Mouse (Mus musculus): ENCODE measurements around the gene Slc4a2. TPM values are rescaled to one million over a fixed set of nuclear protein-coding genes. Genes with fewer than 3 reads are reported as not detected.

Slc4a2 gene
- polyA plus RNA-seq, 1 experiment from 2014 or later, result 23.1 TPM

DNA sequence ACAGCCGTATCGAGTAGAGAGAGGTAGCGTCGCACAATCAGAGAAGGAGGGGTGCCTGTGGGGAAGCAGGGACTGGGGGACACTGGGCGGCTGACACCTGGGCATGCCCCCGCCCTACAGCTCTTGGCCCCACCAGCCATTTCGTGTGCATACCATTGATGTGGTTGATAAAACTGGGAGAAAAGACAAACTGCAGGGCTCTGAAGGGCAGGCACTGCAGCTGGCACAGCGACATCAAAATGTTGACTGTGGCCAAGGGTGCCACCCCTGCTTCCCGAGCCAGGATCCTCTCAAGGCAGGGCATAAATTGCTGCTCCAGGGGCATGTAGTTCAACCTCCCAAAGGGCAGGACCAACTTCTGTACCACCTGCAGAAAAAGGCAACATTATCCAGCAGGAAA is 18.4 kb downstream of the Slc4a2 start:
- no peak overlapping the region for H3K4me2 ChIP-seq
- no peak overlapping the region for H3K9ac ChIP-seq
- peaks cover 26% of the 10 kb centered on the region for H3K4me1 ChIP-seq
- no peaks in the 10 kb centered on the region for H3K9me3 ChIP-seq
- no peak for ATAC-seq (replicated peaks)
- H3K27ac ChIP-seq, result no peak overlapping the region
- H3K36me3 ChIP-seq (replicated peaks), result 0 out of 2 replicates have a peak, but pooled peaks cover 3% of the 10 kb centered on the region
- no peaks in the 10 kb centered on the region for H3K27me3 ChIP-seq (replicated peaks)
- WGBS, result 85% methylated on average over 9 of the region's 9 CpGs
- H3K4me3 ChIP-seq, result no peak overlapping the region

DNA sequence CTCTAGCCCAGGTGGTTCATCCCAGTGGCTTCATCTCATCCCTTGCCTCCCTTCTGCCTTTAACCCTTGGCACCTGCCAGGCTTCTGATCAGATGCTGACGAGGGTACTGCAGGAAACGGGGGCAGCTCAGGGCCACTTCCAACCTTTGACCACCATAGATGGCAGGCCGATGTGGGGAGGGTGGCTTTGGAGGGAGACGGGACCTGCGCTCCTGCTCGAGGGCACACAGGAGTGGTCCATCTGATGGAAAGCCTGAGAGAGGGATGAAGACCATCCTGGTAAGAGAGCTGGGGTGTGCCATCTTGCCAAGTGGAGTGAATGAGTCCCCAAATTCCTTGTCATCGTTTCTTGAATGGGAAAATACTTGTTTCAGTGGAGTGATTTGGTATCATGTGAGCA is 19.6 kb downstream of the Slc4a2 start:
- Histone ChIP-seq H3K9me3 (no peaks in the 10 kb centered on the region), H3K27me3 (replicated peaks) (no peaks in the 10 kb centered on the region), H3K27ac (no peak overlapping the region), H3K9ac (no peak overlapping the region), H3K4me2 (no peak overlapping the region), H3K36me3 (replicated peaks) (0 out of 2 replicates have a peak, but pooled peaks cover 3% of the 10 kb centered on the region), H3K4me1 (peaks cover 35% of the 10 kb centered on the region), H3K4me3 (no peak overlapping the region)
- 91% methylated on average over 7 of the region's 7 CpGs for WGBS
- ATAC-seq (replicated peaks), result no peak

DNA sequence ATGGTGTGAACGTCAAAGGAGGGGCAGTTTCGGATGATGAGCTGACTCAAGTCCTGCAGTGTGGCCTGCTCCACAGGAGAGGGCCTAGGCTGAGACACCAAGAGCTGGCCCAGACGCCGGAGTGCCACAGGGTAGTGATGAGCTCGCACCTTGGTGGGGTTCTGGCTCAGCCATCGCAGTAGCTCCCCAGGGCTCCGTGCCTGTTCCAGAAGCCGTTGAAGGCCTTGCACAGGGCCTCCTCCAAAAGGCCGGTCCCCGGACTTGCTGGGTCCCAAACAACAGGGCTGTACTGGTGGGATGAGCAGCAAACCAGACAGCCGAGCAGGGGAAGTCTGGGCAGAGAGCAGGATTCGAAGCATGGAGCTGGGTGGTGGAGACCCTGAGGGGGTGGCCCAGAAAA is 20.3 kb downstream of the Slc4a2 start:
- H3K4me3 ChIP-seq, result peak overlapping the region; percentile 74
- peak overlapping the region; percentile 90 for H3K9ac ChIP-seq
- WGBS, result 85% methylated on average over 12 of the region's 12 CpGs
- H3K27me3 ChIP-seq (replicated peaks), result no peaks in the 10 kb centered on the region
- peaks cover 36% of the 10 kb centered on the region for H3K4me1 ChIP-seq
- H3K36me3 ChIP-seq (replicated peaks), result 0 out of 2 replicates have a peak, but pooled peaks cover 3% of the 10 kb centered on the region
- no peak for ATAC-seq (replicated peaks)
- no peaks in the 10 kb centered on the region for H3K9me3 ChIP-seq
- no peak overlapping the region for H3K27ac ChIP-seq
- peak overlapping the region; percentile 96 for H3K4me2 ChIP-seq

DNA sequence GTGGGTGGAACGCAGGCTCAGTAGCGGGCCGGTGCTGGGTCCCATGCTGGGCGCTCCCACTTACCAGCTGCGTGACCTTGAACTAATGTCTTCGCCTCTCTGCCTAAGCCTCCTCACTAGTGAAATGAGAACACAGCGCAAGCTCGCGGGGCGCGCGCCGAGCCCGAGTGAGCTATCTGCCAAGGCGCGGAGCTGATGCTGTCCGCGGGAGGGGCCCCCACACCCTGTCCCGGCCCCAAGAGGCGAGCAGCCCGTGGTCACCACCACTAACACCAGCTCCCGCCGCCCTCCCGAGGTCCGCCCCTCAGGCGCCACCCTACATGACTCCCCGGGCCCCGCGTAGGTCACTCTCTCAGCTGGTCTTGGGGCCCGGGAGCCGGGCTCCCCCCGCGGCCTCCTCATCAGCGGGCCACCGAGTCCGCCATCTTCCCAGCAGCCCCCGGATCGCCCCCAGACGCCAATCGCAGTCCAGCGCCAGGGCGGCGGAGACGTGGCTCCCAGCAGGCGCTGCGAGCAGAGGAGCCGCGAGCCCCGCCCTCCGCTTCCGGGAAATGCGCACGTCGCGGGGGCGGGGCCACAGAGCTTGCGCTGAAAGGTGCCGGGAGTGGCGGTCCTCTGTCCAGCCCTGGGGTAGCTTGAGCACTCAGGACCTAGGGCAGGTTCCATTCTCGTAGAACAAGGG is 21.2 kb downstream of the Slc4a2 start, which contains the start of gene Fastk:
Fastk (minus strand) TSS at position 542 of the 682 bp plus-strand sequence.
- Histone ChIP-seq H3K9ac (peak within 1 kb of the TSS; percentile 90), H3K36me3 (replicated peaks) (0 out of 2 replicates have a peak, but pooled peaks cover 3% of the 10 kb centered on the region), H3K4me2 (peak within 1 kb of the TSS; percentile 96), H3K27ac (peak within 1 kb of the TSS; percentile 88), H3K4me1 (peaks cover 36% of the 10 kb centered on the region), H3K4me3 (peak within 1 kb of the TSS; percentile 74), H3K27me3 (replicated peaks) (no peaks in the 10 kb centered on the region), H3K9me3 (no peaks in the 10 kb centered on the region)
- under 1% methylated on average over 60 of the region's 60 CpGs for WGBS
- peak; percentile 80 for ATAC-seq (replicated peaks)

DNA sequence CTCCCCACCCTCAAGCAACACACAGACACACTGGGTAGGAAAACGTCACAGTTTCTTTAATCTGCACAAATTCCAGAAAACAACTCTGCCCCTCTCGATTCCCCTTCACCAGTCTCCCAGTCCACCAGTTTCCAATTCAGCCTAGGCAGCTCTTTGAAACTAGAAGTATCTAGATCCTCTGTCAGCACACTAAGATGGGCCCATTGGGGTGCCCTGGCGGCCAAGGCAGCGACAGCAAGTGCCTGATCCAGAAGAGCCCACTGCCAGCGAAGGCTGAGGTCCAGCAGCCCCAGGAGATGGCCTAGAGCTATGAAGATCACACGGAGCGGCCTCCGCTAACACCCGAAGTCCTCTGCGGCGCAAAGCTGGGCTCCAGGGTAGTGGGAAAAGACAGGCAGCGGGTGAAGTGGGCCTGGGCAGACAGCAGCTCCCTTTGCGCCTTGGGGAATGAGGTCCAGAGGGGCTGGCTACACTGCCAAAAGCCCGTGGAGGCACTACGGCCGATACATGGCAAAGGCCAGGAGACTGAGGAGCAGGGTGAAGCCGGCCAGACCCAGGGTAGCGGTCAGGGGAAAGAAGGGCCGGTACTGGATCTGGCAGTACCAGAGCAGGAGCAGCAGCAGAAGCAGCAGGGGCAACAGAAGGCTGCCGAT is 21.9 kb downstream of the Slc4a2 start:
- Histone ChIP-seq H3K27ac (peak overlapping the region; percentile 88), H3K9ac (peak overlapping the region; percentile 90), H3K4me2 (peak overlapping the region; percentile 96), H3K27me3 (replicated peaks) (no peaks in the 10 kb centered on the region), H3K4me3 (peak overlapping the region; percentile 74), H3K36me3 (replicated peaks) (0 out of 2 replicates have a peak, but pooled peaks cover 3% of the 10 kb centered on the region), H3K9me3 (no peaks in the 10 kb centered on the region), H3K4me1 (peaks cover 36% of the 10 kb centered on the region)
- ATAC-seq (replicated peaks), result 0 out of 2 replicates have a peak, but pooled peaks have one; percentile 0
- 57% methylated on average over 20 of the region's 20 CpGs for WGBS

DNA sequence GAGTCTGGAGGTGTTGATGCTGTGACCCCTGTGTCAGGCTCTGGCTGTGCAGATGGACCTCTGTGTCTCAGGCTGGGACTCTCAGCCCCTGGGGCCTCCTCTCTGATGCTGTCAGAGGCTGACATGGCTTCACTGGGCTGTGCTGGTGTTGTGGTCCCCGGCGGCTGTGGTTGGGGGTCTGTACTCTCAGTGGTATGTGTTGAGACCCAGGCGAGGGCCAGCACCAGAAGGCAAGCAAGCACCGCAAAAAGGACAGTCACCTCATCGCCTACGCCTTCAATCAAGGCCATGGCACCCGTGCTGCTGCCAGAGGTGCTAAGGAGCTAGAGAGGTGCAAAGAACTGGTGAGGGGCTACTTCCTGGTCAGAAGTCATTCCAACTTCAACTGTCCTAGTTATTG is 23.0 kb downstream of the Slc4a2 start:
- Histone ChIP-seq H3K4me1 (peaks cover 39% of the 10 kb centered on the region), H3K27ac (no peak overlapping the region), H3K27me3 (replicated peaks) (no peaks in the 10 kb centered on the region), H3K4me2 (peak overlapping the region; percentile 89), H3K9ac (no peak overlapping the region), H3K4me3 (no peak overlapping the region), H3K36me3 (replicated peaks) (0 out of 2 replicates have a peak, but pooled peaks cover 3% of the 10 kb centered on the region), H3K9me3 (no peaks in the 10 kb centered on the region)
- no peak for ATAC-seq (replicated peaks)
- WGBS, result 92% methylated on average over 7 of the region's 7 CpGs

DNA sequence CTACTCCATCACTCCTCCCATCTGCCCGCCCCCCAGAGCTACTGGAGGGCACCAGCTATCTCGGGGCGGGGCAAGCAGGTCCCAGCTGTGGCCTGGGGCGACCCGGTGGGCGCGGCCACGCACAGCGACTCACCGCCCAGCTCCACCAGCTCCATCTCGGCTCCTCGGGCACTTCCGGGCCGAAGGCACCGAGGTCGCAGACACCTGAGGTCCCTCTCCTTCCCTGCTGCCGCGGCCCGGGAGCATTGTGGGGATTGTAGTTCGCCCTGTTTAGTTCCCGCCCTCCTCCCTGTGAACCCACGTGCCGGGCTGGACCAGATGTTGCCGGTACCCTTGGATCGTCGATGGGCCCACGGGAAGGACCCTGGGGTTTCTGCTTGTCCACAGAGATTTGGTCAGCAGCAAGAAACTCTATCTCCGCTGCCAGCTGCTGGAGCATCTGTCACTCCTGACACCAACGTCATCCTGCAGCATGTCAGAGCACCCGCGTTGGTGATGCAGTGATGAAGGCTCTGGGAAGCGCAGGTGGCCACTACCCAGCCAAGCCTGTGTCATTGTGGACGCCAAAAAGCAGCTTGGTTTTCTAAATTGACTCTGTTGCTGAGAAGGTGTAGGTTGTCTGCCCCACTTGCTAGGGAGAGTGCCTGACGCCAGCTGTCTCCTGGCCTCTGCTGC is 24.1 kb downstream of the Slc4a2 start, which contains the start of gene Tmub1:
Tmub1 (minus strand) TSS at position 231 of the 675 bp plus-strand sequence.
- WGBS, result 2% methylated on average over 32 of the region's 34 CpGs

DNA sequence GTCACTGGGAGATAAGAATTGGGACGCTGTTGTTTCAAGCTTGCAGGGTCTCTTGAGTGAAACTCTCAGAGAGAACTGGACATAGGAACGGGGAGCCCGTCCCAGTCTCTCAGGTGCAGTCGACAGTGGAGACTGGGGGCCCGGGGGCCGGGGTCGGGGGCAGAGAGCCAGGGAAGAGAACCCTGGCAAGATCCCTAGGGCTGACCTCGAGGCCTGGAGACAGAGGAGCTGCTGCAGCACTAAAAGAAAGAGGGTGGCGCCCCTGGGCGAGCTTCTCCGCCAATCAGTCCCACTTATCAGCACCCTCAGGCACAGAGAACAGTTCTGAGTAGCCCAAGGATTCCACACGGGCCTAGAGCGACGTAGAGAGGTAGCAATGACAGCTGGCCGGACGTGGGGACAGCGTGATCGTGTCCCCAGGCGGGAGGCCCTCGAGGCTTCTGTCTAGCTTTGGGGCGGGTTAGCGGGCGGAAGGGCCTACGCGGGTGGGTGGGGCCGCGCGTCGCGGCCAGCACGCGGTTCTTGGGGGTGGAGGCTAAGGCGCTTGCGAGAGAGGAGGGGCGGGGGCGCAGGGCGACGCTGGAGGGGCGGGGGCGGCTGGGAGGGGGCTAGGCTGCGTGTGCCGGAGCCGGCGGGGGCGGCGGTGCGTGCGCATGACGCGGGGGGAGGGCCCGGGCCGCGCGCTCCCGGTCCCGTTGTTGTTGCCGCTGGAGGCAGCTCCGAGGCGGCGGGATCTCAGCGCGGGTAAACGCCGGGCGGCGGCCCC is 27.8 kb downstream of the Slc4a2 start:
- Histone ChIP-seq H3K27me3 (replicated peaks) (no peaks in the 10 kb centered on the region), H3K4me3 (peak overlapping the region; percentile 87), H3K27ac (peak overlapping the region; percentile 90), H3K4me1 (peaks cover 55% of the 10 kb centered on the region), H3K9ac (peak overlapping the region; percentile 88), H3K36me3 (replicated peaks) (no peaks in the 10 kb centered on the region), H3K4me2 (peak overlapping the region; percentile 82), H3K9me3 (no peaks in the 10 kb centered on the region)
- peak; percentile 66 for ATAC-seq (replicated peaks)
- 1% methylated on average over 66 of the region's 66 CpGs for WGBS

More for the DNA sequence above, 24.1 kb downstream of the Slc4a2 start, which contains the start of gene Tmub1:
- peak; percentile 59 for ATAC-seq (replicated peaks)
- H3K27me3 ChIP-seq (replicated peaks), result no peaks in the 10 kb centered on the region
- peak within 1 kb of the TSS; percentile 89 for H3K4me2 ChIP-seq
- H3K36me3 ChIP-seq (replicated peaks), result 0 out of 2 replicates have a peak, but pooled peaks cover 3% of the 10 kb centered on the region
- no peaks in the 10 kb centered on the region for H3K9me3 ChIP-seq
- H3K4me3 ChIP-seq, result peak within 1 kb of the TSS; percentile 60
- H3K27ac ChIP-seq, result peak within 1 kb of the TSS; percentile 51
- H3K4me1 ChIP-seq, result peaks cover 39% of the 10 kb centered on the region
- peak within 1 kb of the TSS; percentile 63 for H3K9ac ChIP-seq

DNA sequence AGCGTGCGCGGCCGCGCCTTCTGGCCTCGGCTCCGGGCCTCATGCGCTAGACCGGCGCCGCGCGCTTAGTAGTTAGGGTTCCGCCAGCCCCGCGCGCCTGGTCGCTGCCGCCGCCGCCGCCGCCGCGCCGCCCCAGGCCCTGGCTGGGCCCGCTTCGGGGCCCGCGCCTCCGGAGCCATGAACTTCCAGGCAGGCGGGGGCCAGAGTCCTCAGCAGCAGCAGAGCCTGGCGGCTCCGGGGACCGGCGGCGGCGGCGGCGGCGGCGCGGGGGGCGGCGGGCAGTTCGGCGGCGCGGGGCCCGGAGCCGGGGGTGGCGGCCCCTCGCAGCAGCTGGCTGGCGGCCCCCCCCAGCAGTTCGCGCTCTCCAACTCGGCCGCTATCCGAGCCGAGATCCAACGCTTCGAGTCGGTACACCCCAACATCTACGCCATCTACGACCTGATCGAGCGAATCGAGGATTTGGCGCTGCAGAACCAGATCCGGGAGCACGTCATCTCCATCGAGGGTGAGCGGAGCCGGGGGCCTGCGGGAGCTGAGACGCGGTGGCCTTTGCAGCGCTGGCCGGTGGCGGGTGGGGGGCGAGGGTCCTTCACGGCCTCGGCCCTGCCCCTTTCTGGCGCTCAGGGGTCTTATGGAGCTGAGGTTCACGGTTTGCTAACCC is 28.5 kb downstream of the Slc4a2 start, which contains the start of gene Agap3:
Agap3 (plus strand) TSS at position 148 of the 661 bp plus-strand sequence.
- no peaks in the 10 kb centered on the region for H3K27me3 ChIP-seq (replicated peaks)
- H3K36me3 ChIP-seq (replicated peaks), result no peaks in the 10 kb centered on the region
- WGBS, result under 1% methylated on average over 81 of the region's 85 CpGs
- H3K4me1 ChIP-seq, result peaks cover 51% of the 10 kb centered on the region
- H3K4me3 ChIP-seq, result peak within 1 kb of the TSS; percentile 87
- H3K4me2 ChIP-seq, result peak within 1 kb of the TSS; percentile 82
- no peaks in the 10 kb centered on the region for H3K9me3 ChIP-seq
- H3K9ac ChIP-seq, result peak within 1 kb of the TSS; percentile 88
- peak; percentile 67 for ATAC-seq (replicated peaks)
- H3K27ac ChIP-seq, result peak within 1 kb of the TSS; percentile 90

DNA sequence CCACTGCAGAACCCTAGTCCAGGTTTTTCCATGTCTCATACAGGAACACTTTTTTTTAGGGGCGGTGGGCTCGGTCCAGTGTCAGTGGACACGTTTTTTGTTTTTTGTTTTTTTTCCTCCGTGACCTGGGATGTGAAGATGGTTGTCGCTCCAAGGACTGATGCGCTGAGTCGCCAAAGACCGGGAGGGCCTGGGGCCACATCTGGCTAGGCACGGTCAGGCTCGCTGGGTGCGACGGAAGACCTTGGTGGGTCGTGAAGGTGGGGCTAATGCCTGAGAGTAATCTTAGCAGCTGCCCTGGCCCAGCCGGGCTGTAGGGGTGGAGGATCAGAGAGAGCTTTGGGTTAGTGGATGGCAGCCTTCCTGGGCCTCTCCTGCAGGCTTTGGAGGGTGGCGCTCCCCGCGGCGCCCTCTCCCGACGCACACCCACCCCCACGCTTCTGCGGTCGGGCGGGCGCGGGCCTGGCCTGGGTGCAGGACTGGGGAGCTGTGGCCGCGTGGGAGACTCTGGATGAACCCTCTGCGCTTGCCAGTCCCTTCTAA is 29.1 kb downstream of the Slc4a2 start:
- peak; percentile 14; the same call in 1 of the 2 replicates for ATAC-seq (replicated peaks)

More for the DNA sequence above, 29.1 kb downstream of the Slc4a2 start:
- peak overlapping the region; percentile 82 for H3K4me2 ChIP-seq
- no peaks in the 10 kb centered on the region for H3K9me3 ChIP-seq
- WGBS, result under 1% methylated on average over 29 of the region's 29 CpGs
- H3K27me3 ChIP-seq (replicated peaks), result no peaks in the 10 kb centered on the region
- peak overlapping the region; percentile 90 for H3K27ac ChIP-seq
- peaks cover 47% of the 10 kb centered on the region for H3K4me1 ChIP-seq
- H3K4me3 ChIP-seq, result peak overlapping the region; percentile 87
- peak overlapping the region; percentile 88 for H3K9ac ChIP-seq
- H3K36me3 ChIP-seq (replicated peaks), result no peaks in the 10 kb centered on the region
